Mouse (Mus musculus) urinary bladder, postnatal 25 days (tissue): ENCODE data around the gene Otud4.
A peak's percentile ranks its signal among the peaks of the same experiment; 100 is the strongest.
"Not testable (repeated sequence)": the region's sequence is repeated elsewhere in the genome, so short reads cannot be mapped to it uniquely, and the experiment has no call there.

Source experiments
- DNase-seq: peaks from one replicate; pipeline ENCODE4 v3.0.0; 2022; ENCODE audit warnings: low spot score

The Otud4 gene

DNA sequence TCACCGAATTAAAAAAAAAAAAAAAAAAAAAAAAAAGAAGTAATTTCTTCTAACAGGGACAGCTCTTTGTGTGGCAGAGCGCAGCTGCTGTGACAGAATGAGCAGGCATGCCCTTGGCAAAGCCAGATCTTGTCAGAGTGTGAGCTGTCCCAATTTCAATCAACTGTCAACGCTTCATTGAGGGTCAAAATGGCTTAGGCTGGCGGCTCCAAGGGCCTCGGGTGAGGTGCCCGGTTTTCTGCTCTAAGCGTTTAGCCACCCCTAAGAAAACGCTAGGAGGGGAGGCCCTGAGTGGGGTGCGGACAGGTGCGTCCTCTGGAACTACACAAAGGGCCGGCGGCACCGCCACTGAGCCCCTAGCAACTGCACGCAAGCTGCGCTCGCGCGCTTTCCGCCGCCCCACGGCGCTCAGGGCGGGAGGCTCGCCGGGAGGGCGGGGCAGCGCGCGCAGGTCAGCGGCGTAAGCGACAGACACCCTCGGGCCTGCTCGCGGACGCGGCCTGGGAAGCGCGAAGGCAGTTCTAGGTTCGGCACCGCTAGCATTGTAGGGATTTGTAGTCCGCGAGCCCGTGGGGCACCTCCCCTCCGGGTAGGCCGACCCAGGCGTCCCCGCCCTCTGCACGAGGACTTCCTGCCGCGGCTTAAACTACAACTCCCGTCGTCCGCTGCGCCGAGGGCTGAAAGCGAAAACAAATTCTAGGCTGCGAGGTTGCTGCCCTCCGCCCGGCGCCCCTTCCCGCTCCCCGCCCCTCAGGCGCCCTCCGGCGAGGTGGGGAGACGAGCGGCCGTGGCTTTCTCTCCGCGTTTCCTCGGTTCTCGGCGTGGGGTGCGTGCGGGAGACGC is 490 bp upstream of the Otud4 start:
- DNase-seq: peak; percentile 90

DNA sequence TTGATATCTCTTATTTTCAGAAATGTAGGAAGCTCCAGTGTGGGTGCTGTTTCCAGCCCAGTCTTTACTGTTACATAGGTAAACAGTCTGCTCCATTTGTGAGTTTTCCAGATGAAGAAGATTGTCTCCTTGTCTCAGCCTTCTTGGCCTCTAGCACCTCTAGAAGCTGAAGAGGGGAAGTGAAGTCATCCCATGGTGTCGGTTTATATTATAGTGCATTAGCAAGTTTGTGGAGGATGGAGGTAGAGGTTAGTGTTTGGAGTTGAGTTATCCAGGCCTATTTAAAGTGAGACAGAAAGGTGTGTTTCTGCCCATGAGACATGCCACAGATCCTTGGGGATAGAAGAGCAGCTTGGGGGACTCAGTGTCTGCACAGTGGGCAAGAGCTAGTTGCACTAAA is 1.7 kb downstream of the Otud4 start:
- DNase-seq: no peak

DNA sequence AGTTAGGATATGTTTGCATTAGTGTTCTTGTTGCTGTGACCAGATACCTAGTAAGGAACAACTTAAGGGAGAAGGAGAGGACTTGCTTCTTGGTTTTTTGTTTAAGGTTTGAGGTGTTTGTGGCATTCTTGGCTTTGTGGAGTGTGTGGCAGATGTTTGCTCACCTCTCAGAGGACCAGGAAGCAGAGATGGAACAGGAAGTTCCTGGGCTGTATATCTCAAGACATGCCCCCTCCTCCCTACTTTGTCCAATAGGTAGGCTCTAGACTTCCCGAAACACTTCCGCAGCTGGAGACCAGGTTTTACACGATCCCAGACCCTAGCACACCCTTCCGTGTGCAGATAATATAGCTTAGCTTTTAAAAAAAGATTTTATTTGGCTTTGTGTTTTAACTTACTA is 10.2 kb downstream of the Otud4 start:
- no peak for DNase-seq

DNA sequence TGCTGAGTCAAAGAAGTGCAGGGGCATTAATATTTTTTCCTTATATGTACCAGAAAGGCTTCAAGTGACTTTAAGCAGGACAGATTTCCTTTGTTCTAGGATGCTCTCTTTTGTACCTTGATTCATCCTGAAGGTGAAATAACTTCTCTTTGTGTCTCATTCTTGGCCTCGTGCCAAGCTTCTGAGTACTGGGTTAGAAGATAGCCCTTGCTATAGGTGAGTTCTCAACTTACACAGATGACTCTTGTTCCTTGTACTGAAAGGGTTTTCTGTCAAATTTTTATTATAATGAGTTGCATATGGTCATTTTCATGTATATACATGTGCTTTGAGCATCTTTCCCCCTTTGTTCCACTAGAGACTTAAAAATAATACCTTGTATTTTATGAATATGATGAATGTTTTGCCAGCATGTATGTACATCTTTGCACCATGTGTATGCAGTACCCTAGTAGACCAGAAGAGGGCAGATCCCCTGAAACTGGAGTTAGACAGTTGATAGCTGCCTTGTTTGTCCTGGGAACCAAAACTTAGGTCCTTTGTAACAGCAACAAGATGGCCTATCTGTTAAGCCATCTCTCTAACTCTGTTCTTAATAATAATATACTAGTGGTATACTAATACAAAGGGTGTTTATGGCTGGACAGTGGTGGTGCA is 10.9 kb downstream of the Otud4 start:
- DNase-seq: no peak

DNA sequence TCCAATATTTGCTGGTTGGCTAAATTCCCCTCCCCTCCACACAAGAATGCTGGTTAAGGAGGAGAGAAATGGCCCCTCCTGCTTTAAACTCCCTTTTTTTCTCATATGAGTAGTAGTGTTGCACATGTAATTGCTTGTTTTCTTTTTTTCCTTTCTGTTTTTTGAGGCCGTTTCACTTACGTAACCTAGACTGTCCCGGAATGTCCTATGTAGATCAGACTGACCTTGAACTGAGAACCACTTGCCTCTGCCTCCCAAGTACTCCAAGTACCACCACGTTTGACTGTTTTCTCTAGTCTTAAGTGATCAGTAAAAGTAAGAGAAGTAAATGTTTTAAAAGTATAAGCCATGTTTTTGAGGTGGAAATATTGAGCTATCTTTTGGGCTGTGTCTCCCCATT is 14.3 kb downstream of the Otud4 start:
- no peak for DNase-seq

DNA sequence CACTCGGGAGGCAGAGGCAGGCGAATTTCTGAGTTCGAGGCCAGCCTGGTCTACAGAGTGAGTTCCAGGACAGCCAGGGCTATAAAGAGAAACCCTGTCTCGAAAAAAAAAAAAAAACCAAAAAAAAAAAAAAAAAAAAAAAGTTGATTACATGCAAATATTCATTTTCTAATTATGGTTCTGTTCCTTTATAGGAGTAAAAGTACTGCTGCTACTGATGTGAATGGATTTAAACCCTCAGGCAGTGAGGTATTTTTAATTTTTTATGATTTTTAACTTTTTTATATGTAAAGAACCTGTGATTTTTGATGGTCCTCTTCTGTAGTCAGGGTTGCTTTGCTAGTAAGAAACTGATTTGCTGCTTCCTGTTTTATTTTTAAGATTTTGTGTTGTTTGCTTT is 19.3 kb downstream of the Otud4 start:
- not testable (repeated sequence) for DNase-seq

GRCm38 (mm10) chr8:79676461-79676860 is 37.0 kb downstream of the Otud4 start:
- no peak for DNase-seq

DNA sequence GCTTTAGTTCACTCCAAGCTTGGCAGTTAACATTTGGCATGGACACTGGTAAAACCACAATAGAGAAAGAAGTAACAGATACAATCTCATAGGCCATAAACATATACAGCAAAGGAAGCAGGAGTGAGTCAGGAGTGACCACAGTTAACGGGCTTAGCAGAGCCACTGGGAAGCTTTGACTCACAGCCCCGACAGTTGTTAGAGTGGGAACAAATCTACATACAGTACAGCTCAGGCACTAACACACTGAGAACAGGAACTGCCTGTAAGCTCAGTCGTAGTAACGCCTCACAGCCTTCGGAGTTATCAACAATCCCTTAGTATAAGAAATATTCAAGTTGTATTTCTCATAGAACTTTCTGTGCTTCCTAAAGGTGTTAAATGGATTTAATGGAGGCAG is 39.6 kb downstream of the Otud4 start:
- no peak for DNase-seq

DNA sequence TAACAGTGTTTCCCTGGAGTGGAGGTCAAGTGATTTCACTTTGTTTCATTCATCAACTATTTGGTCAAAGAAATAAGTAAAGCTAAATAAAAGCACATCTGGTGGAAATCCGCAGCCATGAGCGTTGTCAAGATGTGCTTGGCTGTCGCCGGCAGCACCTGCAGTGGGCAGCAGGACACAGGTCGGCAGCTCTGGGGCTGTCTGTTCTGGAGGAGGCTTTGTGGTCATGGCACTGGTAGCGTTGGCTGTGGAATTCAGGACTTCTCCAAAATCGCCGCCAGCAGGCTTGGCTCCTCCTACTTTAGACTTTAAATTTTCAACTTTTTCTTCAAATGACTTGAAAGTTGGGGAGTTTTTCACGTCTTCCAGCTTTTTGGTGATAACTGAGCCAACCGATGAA is 40.7 kb downstream of the Otud4 start:
- DNase-seq: not testable (repeated sequence)

DNA sequence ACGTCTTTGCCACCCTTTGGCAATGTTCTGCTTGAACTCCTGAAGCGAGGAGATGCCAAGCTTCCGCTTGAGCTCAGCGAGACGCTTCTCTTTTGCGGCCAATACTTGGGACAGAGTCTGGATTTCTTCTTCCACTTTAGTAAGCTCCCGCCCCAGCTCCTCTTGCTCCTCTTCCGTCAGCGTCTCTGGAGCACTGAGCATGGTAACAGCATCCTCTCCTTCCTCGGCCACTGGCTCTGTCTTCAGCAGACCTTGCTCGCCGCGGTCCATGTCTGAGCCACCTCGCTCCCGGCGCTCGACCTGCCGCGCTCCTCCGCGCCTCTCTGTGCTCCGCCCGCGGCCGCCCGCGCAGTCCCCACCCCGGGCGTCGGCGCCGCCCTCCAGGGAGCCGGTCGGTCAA is 41.1 kb downstream of the Otud4 start:
- peak; percentile 11 for DNase-seq

DNA sequence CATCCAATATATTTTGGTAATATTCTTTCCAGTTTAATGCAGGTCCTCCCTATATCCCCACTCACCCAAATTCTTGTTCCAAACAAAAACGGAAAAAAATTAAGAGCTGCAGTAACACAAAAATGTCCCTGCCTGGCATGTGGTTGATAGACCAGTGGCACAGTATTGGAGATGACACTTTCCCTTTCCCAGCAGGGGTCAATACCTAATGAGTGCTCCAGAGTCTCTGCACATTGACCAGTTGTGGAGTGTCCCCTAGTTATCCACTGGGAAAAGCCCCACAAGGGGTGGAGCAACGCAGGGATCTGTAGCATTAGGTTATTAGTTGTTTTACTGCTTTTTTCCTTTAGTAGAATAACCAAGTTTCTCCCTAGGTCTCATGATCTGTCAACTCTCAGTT is 41.5 kb downstream of the Otud4 start:
- no peak for DNase-seq

GRCm38 (mm10) chr8:79685927-79686326 is 46.5 kb downstream of the Otud4 start:
- not testable (repeated sequence) for DNase-seq

DNA sequence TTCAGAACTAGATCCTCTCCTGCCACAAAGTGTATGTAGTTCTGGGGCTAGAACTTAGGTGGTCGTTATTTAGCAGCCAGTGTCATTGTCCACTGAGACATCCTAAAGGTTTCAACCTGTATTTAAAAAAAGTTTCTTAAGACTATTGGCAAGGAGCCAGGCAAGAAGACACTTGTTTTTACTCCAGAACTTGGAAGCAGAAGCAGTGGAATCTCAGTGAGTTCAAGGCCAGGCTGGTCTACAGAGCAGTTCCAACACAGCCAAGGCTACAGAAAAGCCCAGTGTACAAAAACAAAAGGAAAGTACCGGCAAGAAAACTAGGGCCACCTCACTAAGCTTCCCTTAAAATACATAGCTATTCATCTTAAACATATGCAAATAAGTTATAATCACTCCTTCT is 53.1 kb downstream of the Otud4 start:
- DNase-seq: no peak

- no peak for DNase-seq
These were observed 67.3 kb downstream of the Otud4 start for GRCm38 (mm10) chr8:79706687-79707086.

GRCm38 (mm10) chr8:79711064-79711961 is 71.9 kb downstream of the Otud4 start, which contains the start of the genes Abce1 and Anapc10:
TSS of gene Abce1 (minus strand) at chr8:79711740.
TSS of gene Anapc10 (plus strand) at chr8:79711820.
- DNase-seq: peak; percentile 99

DNA sequence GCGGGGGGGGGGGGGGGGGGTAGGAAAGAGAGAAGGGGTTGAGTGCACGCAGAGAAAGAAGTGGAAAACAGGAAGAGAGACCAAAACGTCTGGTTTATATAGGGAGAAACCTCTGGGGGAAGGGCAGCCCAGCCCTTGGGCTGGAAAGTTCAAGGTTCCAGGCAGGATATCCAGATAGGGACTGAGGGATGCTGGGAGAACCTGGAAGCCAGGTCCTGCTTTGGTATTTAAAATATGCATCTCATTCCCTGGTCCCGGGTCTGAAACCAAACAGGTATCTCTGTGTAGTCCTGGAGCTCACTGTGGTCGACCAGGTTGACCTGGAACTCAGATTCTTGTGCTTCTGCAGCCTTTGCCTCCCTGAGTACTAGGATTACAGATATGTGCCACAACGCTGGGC is 73.3 kb downstream of the Otud4 start:
- no peak for DNase-seq

- no peak for DNase-seq
These were observed 82.1 kb downstream of the Otud4 start for GRCm38 (mm10) chr8:79721537-79721936.

DNA sequence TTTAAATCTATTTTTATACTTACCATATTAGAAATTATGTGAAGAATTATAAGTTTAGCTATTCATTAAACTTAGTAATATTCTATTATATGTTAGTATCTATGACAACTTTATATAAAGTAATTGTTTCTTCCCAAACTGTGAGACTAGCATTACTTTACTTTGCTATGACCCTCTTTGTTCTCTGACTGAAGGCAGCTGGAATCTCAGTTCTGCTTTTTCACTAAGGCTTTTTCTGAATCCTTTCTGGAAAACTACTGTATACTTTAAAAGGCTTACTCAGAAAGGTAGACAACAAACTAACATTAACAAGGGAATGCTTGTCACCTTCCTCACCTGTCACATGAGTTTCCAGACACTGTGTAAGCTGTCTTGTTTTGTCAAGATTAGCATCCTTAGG is 83.9 kb downstream of the Otud4 start:
- no peak for DNase-seq

- DNase-seq: no peak
These were observed 85.2 kb downstream of the Otud4 start for GRCm38 (mm10) chr8:79724589-79724988.
